Mouse (Mus musculus) monocyte, adult 2 months (primary cell): Measurements from ENCODE around the gene Mta1.

Experiments
- DNase-seq, 2 experiments: peaks; one replicate each; pipeline ENCODE4 v3.0.0; 2022; ENCODE audit warnings: low spot score in 2 of 2, low read depth in 1 of 2

Mta1 gene

DNA sequence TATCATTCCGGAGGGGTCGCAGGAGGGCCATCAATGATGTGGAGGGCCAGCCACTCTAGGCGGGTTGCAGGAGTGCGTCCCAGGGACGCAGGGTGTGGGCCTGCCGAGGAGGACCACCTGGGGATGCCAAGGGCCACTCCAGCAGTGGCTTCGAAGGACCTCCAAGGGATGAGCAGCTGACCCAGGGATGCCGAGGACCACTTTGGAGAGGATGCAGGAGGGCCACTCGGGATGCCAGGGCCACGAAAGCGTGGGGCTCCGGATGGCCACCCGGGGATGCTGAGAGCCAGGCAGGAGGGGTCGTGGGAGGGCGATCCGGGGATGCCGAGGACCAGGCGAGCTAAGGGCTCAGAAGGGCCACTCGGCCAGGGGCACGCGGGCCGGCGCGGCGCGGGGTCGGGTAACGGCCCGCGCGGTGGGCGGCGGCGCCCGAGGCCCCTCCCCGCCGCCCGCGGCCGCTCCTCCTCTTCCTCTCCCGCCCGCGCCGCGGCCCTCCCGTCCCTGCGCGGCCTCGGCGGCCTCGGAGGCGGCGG lies at the start of gene Mta1:
Gene Mta1, plus strand, starts transcription at position 530 of the 533 bp plus-strand sequence.
- no peak for DNase-seq

DNA sequence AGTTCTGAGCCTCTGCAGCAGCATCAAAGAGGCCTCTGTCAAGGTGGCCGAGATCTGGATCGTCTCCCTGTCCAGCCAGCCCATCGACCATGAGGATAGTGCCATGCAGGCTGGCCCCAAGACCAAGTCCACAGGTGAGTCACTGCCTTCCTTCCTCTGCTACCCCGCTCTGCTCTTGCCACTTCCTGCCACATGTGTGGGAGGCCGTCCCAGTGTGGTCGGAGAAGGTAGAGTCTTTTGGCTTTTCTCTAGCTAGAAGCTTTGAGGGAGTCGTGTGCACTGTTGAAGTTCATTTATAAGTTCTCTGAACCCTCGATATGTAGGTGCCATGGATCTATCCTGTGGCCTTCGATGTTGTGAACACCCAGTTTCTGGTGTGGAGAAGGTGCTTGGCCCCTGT lies 48.2 kb upstream of the Mta1 start:
- DNase-seq: no peak

DNA sequence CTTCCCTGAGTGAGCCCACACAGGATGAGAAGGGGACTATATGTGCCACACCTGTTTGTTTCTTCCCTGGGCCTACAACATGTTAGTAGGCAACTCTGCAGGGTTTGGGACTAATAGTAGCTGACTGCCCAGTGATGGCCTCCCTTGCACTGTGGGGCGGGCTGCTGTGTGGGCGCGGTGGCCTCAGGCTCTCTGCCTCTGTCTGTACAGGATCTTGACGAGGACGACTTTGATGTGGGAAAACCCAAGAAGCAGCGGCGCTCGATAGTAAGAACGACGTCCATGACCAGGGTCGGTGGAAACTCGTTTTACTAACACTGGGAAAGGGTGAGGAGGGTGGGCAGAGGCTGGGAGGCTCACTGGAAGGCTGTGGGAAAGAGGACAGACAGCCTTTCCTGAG lies 47.4 kb upstream of the Mta1 start:
- no peak for DNase-seq

DNA sequence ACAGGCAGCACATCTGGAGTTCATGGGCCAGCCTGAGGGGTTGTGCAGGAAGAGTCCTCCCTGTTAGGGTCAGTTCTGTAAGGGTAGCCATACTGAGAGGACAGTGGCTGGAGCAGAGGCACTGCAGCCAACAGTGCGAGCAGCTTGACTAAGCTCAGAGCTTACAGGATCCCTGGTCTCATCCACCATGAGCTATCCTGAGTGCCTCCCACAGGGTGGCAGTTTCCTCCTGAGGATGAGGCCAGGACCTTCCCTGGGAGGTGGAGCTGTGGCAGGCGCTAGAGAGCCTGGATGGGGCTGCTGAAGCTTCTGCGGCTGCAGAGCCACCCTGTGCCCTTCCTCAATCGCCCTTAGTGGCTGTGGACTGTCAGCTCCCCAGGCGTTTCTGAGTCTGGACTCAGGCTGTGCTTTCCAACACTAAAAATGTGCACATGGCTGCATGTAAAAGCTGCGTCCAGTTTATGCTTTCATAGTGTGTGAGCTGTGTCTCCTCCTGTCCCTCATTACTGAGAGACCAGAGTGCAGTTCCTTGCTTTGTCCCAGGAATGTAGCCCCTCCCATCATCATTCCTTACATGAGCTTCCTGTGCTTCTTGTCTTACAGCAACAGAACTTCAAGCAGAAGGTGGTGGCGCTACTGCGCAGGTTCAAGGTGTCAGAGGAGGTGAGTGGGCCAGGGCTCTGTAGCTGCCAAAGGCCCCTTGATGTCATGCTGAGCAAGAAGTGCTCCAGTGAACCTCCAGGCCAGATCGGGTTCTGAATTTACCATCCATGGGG lies 46.3 kb upstream of the Mta1 start:
- no peak for DNase-seq

DNA sequence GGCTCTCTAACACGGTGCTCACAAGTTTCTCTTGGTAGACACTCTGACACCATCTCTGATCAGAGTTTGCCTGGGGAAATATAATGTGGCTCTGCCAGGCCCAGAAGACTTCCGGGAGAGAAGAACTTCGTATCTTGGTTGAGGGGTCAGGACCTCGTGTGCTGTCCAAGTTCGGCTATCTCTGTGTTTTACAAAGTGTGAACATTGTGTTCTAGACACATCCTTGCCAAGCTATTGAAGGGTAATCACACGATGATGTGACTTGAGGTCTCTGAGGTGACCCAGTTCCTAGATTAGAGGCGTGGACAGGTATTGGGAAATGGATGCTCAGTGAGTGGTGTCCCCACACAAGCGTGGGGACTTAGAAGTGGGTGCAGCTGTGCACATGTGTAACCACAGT lies 42.0 kb upstream of the Mta1 start:
- no peak for DNase-seq

DNA sequence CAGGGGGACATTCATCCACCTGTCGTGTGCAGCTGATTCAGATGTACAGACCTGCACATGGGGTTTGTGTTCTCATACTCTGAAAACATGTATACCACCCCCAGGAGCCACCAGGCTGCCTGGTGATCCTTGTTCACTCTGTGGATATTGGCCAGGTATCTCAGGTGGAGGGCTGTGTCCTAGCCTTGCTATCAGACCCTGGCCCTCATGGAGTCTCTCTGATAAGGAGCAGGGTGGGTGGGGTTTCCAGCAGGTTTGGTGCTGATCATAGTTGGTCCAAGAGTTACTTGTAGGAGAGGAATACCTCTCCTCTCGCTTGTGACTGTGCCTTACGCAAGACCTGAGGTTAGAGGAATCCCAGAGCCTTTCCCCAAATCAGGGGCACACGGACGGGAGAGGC lies 37.9 kb upstream of the Mta1 start:
- no peak for DNase-seq

DNA sequence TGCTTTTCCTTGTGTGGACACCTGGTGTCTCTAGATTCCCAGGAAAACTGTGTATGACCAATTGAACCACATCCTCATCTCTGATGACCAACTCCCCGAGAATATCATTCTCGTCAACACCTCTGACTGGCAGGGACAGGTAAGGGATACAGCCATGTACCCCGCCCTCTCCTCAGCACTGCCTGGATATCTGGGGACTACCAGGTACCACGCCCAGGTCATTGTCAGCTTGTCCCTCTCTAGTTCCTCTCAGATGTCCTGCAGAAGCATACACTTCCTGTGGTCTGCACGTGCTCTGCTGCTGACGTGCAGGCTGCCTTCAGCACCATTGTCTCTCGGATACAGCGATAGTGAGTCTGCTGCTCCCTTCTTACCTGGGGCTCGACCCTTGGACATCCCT lies 36.5 kb upstream of the Mta1 start:
- no peak for DNase-seq

DNA sequence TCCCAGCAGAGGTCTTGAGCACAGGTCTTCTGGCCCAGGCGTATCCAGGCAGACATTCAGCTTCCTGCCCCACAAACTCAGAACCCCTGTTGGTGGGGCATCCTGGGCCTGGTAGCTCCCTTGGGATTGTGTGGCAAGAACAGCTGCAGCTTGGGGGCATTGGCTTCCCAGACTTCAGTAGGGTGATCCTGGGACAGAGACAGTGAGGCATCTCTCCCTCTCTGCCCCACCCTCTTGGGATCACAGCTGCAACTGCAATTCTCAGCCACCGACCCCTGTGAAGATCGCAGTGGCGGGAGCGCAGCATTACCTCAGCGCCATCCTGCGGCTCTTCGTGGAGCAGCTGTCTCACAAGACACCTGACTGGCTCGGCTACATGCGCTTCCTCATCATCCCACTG lies 35.9 kb upstream of the Mta1 start:
- no peak for DNase-seq

DNA sequence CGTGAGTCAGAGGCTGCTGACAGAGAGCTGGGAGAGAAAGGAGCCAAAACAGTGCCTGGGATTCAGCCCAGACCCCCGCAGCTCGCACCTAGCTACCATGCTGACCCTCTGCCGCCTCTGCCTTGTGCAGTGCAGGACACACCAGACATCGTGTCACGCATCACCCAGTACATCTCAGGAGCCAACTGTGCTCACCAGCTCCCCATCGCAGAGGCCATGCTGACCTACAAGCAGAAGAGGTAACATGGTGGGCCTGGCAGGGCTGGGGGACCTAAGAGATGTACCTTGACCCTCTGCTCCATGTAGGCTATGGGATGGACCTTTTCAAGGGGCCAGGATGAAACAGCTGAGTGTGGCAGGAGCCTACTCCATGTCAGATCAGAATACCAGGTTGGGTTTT lies 34.4 kb upstream of the Mta1 start:
- no peak for DNase-seq

DNA sequence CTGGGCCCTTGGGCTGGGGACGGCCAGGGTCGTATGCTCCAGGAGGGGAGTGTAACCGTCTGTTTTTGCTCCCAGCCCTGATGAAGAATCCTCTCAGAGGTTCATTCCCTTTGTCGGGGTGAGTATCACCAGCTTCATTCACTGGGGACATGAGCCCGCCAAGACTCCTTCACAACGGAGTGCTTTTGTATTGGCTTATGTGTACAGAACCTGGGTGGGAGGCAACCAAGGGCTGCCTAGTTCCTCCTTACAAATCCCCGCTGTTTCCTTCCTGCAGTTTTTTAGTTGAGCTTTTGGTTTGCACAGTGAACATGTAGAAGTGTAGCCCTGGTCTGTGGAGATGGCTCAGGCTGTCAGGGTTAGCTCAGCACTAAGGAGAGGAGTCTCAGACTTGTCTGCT lies 30.1 kb upstream of the Mta1 start:
- DNase-seq: no peak

DNA sequence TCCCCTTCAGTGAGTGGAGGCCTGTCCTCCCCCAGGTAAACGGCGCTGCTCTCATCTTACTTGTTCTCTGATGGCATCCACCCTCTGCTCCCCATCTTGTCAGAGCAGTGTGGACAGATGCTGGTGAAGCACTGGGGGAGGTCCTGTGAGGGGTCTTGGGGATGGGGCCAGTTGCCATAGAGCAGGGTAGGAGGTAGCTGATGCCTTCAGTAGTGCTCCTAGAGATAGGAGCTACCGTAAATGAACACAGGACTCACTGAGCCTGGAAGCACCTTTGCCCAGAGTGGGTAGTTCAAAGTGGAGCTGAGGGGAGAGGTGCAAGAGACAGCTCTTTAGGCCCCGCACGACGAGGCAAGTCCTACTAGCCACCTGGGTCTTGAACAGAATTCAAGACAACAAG lies 28.7 kb upstream of the Mta1 start:
- no peak for DNase-seq

DNA sequence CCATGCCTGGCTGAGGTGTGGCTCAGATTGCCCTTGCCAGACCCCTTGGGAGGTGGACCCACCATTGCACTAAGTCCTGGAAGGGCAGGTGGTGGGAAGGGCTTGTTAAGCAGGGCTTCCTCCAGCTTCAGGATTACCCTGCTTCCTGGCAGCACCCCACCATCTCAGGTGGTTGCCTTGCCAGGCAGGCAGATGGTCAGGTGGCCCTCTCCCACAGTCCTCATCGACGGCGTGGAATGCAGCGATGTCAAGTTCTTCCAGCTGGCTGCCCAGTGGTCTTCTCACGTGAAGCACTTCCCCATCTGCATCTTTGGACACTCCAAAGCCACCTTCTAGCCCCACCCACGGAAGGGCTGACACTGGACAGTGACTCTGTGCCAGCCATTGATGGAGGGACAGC lies 26.8 kb upstream of the Mta1 start:
- DNase-seq: no peak

DNA sequence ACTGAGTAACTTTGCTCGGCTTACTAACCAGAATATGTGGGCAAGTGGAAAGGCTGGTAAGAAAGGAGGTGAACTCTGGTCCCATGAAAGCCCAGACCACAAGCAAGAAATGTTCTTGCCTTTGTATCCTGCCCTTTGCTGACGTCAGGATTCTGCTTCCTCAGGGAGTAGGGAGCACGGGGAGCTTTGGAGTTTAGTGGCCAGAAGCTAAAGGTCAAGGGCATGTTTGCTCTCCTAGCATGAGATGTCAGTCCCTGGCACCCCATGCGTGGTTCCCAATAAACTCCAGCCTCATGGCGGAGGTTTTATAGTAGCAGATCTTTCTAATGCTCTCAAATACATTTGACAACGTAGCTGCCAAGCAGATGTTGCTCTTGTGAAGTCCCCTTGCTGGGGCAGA lies 26.3 kb upstream of the Mta1 start:
- DNase-seq: no peak

DNA sequence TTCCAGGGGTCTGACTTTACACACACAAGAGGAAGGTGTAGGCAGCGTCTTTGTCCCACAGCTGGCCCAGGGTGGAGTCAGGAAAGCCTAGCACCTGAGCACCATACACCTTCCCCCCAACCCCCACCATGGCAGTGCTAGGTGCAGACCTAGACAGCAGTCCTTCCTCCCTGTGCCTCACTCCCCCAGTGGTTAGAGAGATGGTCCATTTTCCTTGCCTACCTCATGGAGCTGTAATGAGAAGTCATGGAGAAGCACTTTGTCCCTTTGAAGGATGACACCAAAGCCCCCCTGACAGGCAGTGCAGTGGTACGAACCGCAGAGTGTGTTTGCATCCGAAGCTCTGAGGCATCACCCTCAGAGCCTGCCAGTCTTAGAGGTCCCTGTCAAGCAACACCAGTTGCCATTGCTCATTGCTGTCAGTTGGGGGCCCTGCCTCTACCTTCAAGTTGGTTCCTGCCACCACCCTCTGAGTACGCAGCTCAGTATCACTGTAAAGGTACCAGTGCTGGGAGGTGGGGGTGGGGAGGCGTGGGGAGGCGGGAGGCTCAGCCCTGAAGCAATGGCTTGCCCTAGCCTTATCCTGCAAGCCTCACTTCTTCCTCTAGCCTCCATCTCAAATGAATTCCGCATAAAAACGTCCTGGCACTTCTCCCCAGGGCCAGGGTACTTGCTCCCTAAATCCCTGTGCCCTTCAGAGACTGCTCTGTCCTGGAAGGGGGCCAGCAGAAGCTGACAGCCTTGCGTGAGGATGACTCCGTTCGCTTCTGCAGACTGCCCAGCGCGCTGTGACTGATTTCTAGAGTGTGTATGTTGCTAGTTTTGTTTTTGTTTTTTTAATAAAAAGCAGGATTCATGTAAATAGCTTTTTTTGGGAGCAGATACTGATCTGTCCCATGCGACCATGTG lies 24.4 kb upstream of the Mta1 start:
- no peak for DNase-seq

DNA sequence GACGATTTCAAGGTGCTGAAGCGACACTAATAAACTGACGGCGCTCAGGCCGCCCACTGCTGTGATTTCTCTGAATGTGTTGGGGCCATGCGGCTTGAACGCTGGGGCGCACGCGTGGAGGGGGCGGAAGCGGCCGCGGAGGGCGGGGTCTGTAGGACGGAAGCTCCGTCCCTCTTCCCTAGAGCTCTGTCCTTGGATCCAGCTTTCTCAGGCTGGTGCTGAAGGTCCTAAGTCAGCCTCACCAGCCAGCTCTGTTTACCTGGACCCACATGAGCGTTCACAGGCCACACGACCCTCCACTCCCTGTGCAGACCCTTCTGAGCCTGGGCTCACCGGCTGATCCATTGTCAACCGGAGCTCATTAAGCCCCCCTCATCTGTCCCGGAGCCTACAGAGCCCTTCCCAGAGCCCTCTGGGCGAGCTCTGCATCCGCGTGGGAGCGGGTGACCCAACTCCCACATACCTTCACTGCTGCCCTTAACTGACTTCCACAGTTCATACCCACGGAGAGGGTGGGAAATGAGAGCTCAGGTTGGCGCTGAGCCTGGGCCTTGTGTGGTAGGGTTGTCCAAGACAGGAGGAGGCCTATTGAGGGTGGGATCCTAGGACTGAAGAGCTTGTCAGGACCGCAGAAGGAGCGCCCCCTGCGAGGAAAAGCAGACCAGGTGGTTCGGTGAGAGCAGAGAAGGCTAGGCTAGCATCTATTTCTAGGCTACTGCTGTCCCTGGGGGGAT lies 23.6 kb upstream of the Mta1 start, which contains the start of gene Tex22:
Gene Tex22, plus strand, starts transcription at position 174 of the 734 bp plus-strand sequence.
- DNase-seq: peak in 1 of 2 experiments; percentile 42

DNA sequence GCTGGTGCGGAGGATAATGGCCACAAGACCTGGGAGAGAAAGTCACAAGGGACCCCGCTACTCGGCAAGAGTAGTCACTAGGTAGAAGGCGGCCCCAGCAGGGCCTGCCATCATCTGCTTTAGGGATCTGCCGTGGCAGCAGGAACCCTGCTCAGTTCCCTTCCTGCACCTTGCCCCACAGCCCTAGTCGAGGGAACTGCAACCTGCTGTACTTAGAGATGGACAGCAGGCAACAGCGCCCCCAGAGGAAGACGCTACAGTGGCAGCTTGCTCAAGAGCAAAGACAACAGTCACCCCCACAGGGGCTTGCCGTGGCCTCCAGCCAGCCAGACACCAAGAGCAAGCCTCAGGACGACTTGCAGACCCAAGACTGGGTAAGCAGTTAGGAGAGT lies 23.0 kb upstream of the Mta1 start:
- DNase-seq: peak; percentile 64 to 77

DNA sequence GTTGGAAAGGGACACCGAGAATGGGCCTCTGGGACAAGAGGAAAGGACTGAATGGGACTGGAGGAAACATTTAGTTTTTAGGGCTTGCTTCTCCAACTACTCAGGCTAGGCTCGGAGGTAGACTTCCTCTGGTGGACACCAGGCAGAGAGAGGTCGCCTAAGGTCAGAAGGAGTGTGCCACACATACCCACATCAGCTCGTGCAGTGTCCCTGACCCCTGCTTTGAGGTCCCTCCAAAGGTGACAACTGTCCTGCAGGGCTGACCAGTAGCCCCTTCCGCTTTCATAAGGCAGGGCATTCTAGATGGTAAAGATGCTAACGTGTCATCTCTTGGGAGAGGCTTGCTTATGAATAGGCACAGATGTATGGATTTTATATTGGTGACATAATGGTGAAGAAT lies 22.6 kb upstream of the Mta1 start:
- no peak for DNase-seq

DNA sequence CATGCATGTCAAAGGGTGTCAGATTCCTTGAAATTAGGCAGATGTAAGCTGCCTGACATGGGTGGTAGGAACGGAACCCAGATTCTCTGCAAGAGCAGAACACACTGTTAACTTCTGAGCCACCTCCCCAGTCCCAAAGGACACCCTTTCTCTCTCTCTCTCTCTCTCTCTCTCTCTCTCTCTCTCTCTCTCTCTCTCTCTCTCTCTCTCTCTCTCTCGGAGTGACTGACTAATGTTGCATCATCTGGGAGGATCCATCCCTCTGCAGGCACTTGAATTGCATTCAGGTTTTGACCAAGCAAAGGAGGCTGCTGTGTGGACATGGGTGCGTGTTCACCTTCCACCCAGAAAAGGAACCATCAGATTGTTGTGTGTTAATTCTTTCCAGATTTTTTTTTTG lies 10.8 kb upstream of the Mta1 start:
- DNase-seq: no peak

DNA sequence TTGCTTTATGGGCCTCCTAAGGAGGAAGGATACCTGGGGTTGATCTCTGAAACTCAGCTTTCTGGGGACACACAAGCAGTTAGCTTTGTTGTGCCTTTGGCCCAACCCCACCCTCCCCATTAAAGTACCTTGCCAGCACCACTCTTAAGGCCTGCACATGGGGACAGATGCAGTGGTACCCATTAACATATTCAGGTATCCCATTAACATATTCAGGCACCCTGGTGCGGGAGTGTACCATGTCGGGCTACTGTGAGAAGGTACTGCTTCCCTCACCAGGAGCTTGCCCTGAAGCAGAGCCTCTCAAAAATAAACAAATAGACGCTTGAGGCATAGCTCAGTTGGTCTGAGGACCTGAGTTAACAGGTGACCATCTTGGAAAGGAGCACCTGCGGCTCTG lies 10.1 kb upstream of the Mta1 start:
- no peak for DNase-seq

DNA sequence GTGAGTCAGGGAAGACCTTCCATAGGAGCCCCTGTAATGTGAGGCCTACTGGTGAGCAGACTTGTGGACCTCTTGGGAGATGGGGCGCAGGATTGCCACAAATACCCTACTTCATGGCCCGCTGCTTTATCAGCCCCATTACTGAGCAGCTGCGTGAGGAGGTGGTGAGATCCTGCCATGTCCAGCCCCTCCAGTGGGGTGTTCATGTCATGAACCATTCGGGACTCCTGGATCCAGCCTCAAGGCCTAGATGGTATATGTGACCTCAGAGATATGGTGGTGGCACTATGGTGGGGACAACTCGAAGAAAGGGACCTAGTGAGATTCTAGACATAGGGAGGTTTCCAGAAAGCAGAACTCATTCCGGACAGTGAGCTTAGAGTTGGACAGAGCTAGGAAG lies 9.0 kb upstream of the Mta1 start:
- no peak for DNase-seq

DNA sequence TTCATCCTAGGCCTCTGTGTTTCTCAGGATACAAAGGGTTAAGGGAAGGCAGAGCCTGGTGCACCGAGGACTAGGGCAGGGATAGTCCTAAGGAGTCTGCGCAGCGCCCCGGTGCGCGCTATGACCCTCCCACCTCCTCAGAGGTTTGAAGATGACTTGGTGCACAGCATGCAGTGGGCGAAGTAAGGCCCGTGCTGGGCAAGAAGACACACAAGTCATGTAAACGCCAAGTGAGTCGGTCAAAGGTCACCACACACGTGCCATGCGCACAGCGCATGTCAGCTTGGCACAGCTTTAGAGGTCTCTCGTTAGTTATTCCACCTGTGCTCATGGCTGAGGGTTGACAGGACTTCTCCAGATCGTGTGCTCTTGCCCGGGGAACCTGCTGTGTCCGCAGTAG lies 8.0 kb upstream of the Mta1 start:
- DNase-seq: no peak
